Mouse (Mus musculus): ENCODE data around the gene Col7a1.

DNA sequence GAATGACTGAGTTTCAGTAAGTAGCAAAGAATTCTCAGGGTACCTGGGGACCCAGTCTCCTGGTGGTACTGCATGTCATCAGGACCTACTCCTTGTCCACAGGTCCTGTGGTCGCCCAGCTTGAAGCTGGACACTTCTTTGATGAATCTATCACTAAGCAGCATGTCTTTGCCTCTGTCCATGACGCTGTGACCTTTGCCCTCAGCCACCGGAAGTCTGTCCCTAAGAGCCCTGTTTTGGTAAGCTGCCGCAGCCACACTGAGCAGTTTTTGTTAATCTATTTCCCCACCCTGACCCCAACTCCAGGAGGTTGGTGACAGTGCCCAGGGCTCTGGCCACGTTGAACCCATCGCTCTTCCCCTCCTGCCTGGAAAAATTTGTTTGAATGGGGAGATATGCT lies 41.1 kb upstream of the Col7a1 start:
- TF ChIP-seq POLR2A (IDR thresholded peaks at IDR 0.05; ENCODE audit: low read depth, low read length): no peak
- TF ChIP-seq CTCF (IDR thresholded peaks at IDR 0.05; ENCODE audit: borderline replicate concordance, insufficient read depth, low read length): no peak
